Mouse (Mus musculus) ES-Bruce4 (cell line): ENCODE results near the gene Sh3glb1. TPM values are rescaled to one million over a fixed set of nuclear protein-coding genes. Genes with fewer than 3 reads are reported as not detected.

ENCODE experiments used
- H3K27ac ChIP-seq: 2 replicates; pipeline ENCODE4 v1.5.1; 2012; ENCODE audit warnings: low read length, inconsistent platforms; ENCODE audit not compliant: insufficient read depth
- H3K27me3 ChIP-seq: 2 replicates; pipeline ENCODE4 v1.6.1; 2012; ENCODE audit warnings: mild to moderate bottlenecking, low read length, inconsistent platforms; ENCODE audit not compliant: control insufficient read depth, poor library complexity, insufficient read depth, severe bottlenecking
- H3K36me3 ChIP-seq: 2 replicates; pipeline ENCODE4 v1.6.1; 2012; ENCODE audit warnings: inconsistent platforms, mild to moderate bottlenecking, low read length, moderate library complexity; ENCODE audit not compliant: control insufficient read depth, poor library complexity, insufficient read depth, severe bottlenecking
- H3K4me1 ChIP-seq: one replicate; pipeline ENCODE4 v1.8.1; 2011; ENCODE audit warnings: low read length; ENCODE audit not compliant: control insufficient read depth, insufficient read depth
- H3K4me3 ChIP-seq: 2 replicates; pipeline ENCODE4 v1.5.1; 2011; ENCODE audit warnings: low read depth, mild to moderate bottlenecking, low read length
- H3K9ac ChIP-seq: 2 replicates; pipeline ENCODE4 v1.6.1; 2012; ENCODE audit warnings: low read depth, mild to moderate bottlenecking, inconsistent platforms; ENCODE audit not compliant: poor library complexity, severe bottlenecking
- H3K9me3 ChIP-seq: replicated peaks from 2 replicates; pipeline ENCODE4 v1.6.1; 2012; ENCODE audit warnings: mild to moderate bottlenecking, low read length, inconsistent platforms; ENCODE audit not compliant: control insufficient read depth, poor library complexity, insufficient read depth, severe bottlenecking
- CTCF ChIP-seq: IDR thresholded peaks from one replicate; pipeline ENCODE4 v1.8.1; 2011; ENCODE audit warnings: low read depth, low read length
- EP300 ChIP-seq: IDR thresholded peaks from 2 replicates; pipeline ENCODE4 v1.6.1; 2011; ENCODE audit warnings: low read depth, low read length; ENCODE audit not compliant: insufficient read depth
- POLR2A ChIP-seq: IDR thresholded peaks from one replicate; pipeline ENCODE4 v1.8.1; 2011; ENCODE audit warnings: low read length; ENCODE audit not compliant: insufficient read depth
- polyA plus RNA-seq: library from polyadenylated mRNA; stranded (reverse); fragments of >200 nt; gene quantifications from 2 replicates; pipeline ENCODE4 v1.2.4, GENCODE M21; 2011; ENCODE audit warnings: low read depth; ENCODE audit not compliant: missing spikeins, insufficient read depth, insufficient read length

Gene Sh3glb1
- polyA plus RNA-seq, 1 experiment, result 115 TPM

DNA sequence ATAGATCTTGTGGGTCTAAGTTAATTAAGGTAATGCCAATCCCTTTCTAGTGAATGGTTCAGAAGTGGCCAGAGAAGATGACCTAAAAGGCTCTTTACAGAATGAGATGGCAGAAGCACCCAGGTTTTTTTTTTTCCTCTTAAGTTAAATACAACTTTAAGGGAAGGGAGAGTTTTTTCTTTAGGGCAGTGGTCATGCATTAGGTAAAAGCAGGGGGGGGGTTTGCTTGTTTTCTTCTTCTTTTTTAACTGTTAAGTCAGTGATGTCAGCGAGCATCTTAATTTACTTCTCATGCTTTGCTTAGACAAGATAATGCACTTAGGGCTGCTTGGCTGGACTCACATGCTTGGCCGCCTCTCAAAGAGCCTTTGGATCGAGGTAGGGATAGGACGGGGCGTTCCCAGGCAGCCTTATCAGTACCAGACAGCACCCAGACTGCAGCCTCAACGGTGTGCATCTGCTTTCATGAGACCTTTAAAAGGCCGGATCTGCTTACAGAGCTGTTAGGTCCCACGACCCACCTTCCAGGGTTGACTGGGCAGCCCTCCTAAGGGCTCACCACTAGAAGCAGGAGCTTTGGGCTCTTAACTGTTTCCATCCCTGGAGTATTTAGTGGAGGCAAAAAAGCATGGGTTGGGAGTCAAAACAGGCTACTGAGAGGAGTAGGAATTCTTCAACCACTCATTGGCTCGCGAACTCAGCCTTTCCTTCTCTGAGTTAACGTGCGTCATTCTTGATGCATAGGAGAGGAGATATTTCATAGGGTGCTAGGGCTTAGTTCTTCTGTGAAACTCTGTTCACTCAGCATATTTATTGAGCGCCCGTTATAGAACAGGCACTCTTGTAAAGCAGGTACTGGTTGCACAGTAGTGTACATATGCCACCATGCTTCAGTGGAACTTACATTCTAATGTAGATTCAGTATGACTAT, 49.9 kb downstream of the Sh3glb1 start:
- H3K9ac ChIP-seq, result no peak overlapping the region
- no peaks in the 10 kb centered on the region for H3K9me3 ChIP-seq
- H3K36me3 ChIP-seq, result no peaks in the 10 kb centered on the region
- H3K4me3 ChIP-seq, result no peak overlapping the region
- H3K4me1 ChIP-seq, result no peaks in the 10 kb centered on the region
- no peaks in the 10 kb centered on the region for H3K27me3 ChIP-seq
- no peak for TF ChIP-seq CTCF
- no peak for TF ChIP-seq EP300
- TF ChIP-seq POLR2A, result no peak
- no peak overlapping the region for H3K27ac ChIP-seq

DNA sequence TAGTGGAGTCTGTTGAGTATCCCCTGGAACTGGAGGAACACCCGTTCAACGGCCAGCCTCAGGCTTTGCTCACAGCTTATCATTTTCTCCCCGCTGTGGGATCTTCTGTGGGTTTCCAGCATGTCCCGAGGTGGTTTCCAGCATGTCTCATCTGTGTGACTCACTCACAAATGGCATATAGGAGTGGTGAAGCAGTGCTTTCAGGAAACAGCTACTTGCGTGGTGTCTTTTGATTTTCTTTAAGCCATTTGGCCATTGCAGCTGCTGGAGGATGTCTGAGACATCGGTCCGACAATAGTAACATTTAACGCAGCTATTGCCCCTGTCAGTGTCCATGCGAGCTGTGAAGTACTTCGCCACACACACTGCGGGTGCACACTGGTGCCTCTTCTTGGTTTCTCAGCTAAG, 50.7 kb downstream of the Sh3glb1 start:
- Histone ChIP-seq H3K27ac (no peak overlapping the region), H3K9ac (no peak overlapping the region), H3K4me3 (no peak overlapping the region), H3K36me3 (no peaks in the 10 kb centered on the region), H3K27me3 (no peaks in the 10 kb centered on the region), H3K4me1 (no peaks in the 10 kb centered on the region), H3K9me3 (no peaks in the 10 kb centered on the region)
- TF ChIP-seq EP300, result no peak
- TF ChIP-seq POLR2A, result no peak
- no peak for TF ChIP-seq CTCF

- TF ChIP-seq CTCF (no peak), EP300 (no peak), POLR2A (no peak)
- H3K4me3 ChIP-seq, result no peak overlapping the region
- no peaks in the 10 kb centered on the region for H3K36me3 ChIP-seq
- no peak overlapping the region for H3K9ac ChIP-seq
- H3K27ac ChIP-seq, result no peak overlapping the region
- no peaks in the 10 kb centered on the region for H3K4me1 ChIP-seq
- H3K9me3 ChIP-seq, result no peaks in the 10 kb centered on the region
- H3K27me3 ChIP-seq, result no peaks in the 10 kb centered on the region
Measured at GRCm38 (mm10) chr3:144668949-144669348, 51.2 kb downstream of the Sh3glb1 start.

DNA sequence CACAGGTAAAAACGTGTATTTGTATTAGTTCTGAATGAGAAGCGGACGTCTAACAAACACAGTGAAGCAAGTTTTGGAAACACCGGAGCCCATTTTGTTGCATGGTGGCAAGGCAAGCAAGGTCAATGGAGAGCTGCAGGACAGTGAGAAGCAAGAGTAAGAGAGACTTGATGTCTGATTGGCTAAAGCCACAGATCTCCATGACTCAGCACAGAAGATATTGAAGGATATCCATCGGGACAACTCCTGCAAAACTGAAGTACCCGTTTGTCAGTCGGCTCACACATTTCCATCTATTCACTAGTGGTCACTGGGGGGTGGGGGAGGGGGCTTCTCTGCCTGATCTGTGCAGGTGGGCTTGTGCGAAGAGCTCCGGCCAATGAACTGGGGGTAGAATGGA, 52.1 kb downstream of the Sh3glb1 start:
- Histone ChIP-seq H3K4me1 (no peaks in the 10 kb centered on the region), H3K27me3 (no peaks in the 10 kb centered on the region), H3K4me3 (no peak overlapping the region), H3K9me3 (no peaks in the 10 kb centered on the region), H3K9ac (no peak overlapping the region), H3K36me3 (no peaks in the 10 kb centered on the region), H3K27ac (no peak overlapping the region)
- TF ChIP-seq CTCF (no peak), EP300 (no peak), POLR2A (no peak)

GRCm38 (mm10) chr3:144664363-144665299, 55.5 kb downstream of the Sh3glb1 start:
- no peaks in the 10 kb centered on the region for H3K9me3 ChIP-seq
- TF ChIP-seq EP300 (no peak), CTCF (no peak), POLR2A (no peak)
- no peak overlapping the region for H3K9ac ChIP-seq
- H3K4me1 ChIP-seq, result no peaks in the 10 kb centered on the region
- no peaks in the 10 kb centered on the region for H3K27me3 ChIP-seq
- H3K36me3 ChIP-seq, result no peaks in the 10 kb centered on the region
- H3K4me3 ChIP-seq, result no peak overlapping the region
- H3K27ac ChIP-seq, result no peak overlapping the region
